Mouse (Mus musculus): ENCODE data around the gene AC141477.1. TPM values are rescaled to one million over a fixed set of nuclear protein-coding genes. Genes with fewer than 3 reads are reported as not detected.

Gene AC141477.1
- total and polyA plus RNA-seq, 2 experiments from 2014 or later, result not detected

DNA sequence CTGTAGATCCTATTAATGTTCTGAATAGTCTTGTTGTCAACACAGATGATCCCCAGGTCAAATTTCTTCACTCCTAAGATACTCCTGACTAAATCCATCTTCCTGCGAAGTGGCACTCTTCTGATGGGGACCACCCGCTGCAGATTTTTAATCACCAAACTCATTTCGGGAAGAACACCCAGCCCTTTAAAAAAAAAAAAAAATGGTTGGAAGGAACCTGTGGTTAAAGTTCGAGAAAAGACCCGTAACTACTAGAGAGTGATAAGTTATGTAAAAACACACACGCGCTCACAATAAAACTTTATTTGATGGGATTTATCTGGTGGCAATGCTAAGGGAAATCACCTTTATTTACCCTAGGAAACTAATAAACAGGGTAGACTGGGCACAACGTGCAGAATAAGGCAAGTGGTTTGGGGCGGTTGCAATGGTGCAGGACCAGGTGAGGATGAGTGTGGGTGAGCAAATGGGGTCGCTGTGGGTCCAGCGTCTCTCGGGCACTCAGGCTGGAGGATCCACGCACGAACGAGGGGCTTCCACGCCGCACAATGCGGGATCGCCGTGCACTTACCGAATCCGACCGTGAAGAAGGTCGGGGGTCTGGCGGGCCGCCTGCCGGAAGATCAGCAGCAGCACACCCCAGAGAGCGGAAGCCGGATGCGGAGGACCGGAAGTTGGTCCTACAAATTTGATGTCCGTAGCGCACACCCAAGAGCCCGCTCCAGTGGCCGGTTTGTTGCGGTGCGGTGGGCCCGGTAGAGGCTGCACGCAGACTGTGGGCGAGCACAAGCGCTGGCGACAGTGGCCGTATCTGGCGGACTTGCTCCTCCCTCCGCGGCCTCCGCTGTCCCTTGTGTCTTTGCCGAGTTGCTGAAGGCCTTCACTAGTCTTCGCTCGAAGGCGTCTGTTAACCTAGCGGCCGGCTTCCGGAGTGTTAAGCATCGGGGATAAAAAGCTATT, 28.2 kb upstream of the AC141477.1 start, which contains the start of the genes Mcm3ap and Ybey:
Mcm3ap (plus strand) TSS at position 725 of the 960 bp plus-strand sequence.
Ybey (minus strand) TSS at position 912 of the 960 bp plus-strand sequence.
- Histone ChIP-seq H3K4me3 (ENCODE audit: low read length) (peak within 1 kb of the TSS; percentile 79), H3K4me2 (ENCODE audit: low read depth, low read length) (peak within 1 kb of the TSS; percentile 70), H3K36me3 (ENCODE audit: insufficient read depth, low read length) (peaks cover 16% of the 10 kb centered on the region), H3K4me1 (ENCODE audit: insufficient read depth, low read length) (peaks cover 6% of the 10 kb centered on the region; the same call in 1 of the 2 replicates), H3K27ac (peak within 1 kb of the TSS; percentile 82), H3K9me3 (ENCODE audit: low read length) (no peaks in the 10 kb centered on the region), H3K27me3 (ENCODE audit: insufficient read depth, low read length) (no peaks in the 10 kb centered on the region), H3K9ac (replicated peaks; ENCODE audit: low read length) (peak within 1 kb of the TSS; percentile 87)
- 2% methylated on average over 55 of the region's 55 CpGs for WGBS
- TF ChIP-seq CTCF (IDR thresholded peaks at IDR 0.05; ENCODE audit: low read depth), result peak; percentile 67
- DNase-seq (ENCODE audit: low spot score), result peak; percentile 95
- ATAC-seq, result peak; percentile 99

DNA sequence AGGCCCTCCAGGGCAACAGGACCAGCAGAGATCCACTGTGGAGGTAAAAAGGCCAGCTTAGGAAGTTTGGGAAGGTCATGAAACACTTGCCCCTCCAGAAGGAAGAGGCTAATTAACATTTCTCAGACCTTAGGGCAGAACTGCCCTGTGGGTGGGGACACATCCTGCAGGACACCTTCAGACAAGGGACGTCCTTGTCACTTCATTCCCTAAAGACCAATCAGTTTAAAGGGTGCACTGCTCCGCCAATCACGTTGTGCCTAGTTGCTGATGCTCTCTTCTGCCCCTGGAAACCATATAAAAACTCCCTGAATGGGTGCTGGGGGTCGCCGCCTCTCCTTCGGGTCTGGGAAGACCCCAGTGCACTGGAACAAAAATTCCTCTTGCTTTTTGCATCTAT, 22.5 kb upstream of the AC141477.1 start:
- Histone ChIP-seq H3K4me3 (ENCODE audit: low read length) (no peak overlapping the region), H3K9me3 (ENCODE audit: low read length) (0 out of 2 replicates have a peak, but pooled peaks cover 2% of the 10 kb centered on the region), H3K27ac (no peak overlapping the region), H3K36me3 (ENCODE audit: insufficient read depth, low read length) (no peaks in the 10 kb centered on the region), H3K27me3 (ENCODE audit: insufficient read depth, low read length) (no peaks in the 10 kb centered on the region), H3K9ac (replicated peaks; ENCODE audit: low read length) (no peak overlapping the region), H3K4me1 (ENCODE audit: insufficient read depth, low read length) (peaks cover under 1% of the 10 kb centered on the region; the same call in 1 of the 2 replicates), H3K4me2 (ENCODE audit: low read depth, low read length) (no peak overlapping the region)
- no peak for TF ChIP-seq CTCF (IDR thresholded peaks at IDR 0.05; ENCODE audit: low read depth)
- DNase-seq (ENCODE audit: low spot score) (no peak), ATAC-seq (no peak)
- WGBS, result 88% methylated on average over 6 of the region's 6 CpGs

GRCm38 (mm10) chr10:76462312-76462711, 22.1 kb upstream of the AC141477.1 start:
- DNase-seq (ENCODE audit: low spot score), result no peak

GRCm38 (mm10) chr10:76461255-76461654, 21.0 kb upstream of the AC141477.1 start:
- DNase-seq (ENCODE audit: low spot score) (no peak), ATAC-seq (no peak)
- 80% methylated on average over 1 of the region's 1 CpGs for WGBS
- Histone ChIP-seq H3K27ac (no peak overlapping the region), H3K9me3 (ENCODE audit: low read length) (0 out of 2 replicates have a peak, but pooled peaks cover 2% of the 10 kb centered on the region), H3K36me3 (ENCODE audit: insufficient read depth, low read length) (no peaks in the 10 kb centered on the region), H3K27me3 (ENCODE audit: insufficient read depth, low read length) (no peaks in the 10 kb centered on the region), H3K9ac (replicated peaks; ENCODE audit: low read length) (no peak overlapping the region), H3K4me2 (ENCODE audit: low read depth, low read length) (no peak overlapping the region), H3K4me1 (ENCODE audit: insufficient read depth, low read length) (no peaks in the 10 kb centered on the region), H3K4me3 (ENCODE audit: low read length) (no peak overlapping the region)
- no peak for TF ChIP-seq CTCF (IDR thresholded peaks at IDR 0.05; ENCODE audit: low read depth)

More at GRCm38 (mm10) chr10:76462312-76462711, 22.1 kb upstream of the AC141477.1 start:
- Histone ChIP-seq H3K4me1 (ENCODE audit: insufficient read depth, low read length) (no peaks in the 10 kb centered on the region), H3K4me2 (ENCODE audit: low read depth, low read length) (no peak overlapping the region), H3K9me3 (ENCODE audit: low read length) (0 out of 2 replicates have a peak, but pooled peaks cover 2% of the 10 kb centered on the region), H3K27me3 (ENCODE audit: insufficient read depth, low read length) (no peaks in the 10 kb centered on the region), H3K27ac (no peak overlapping the region), H3K36me3 (ENCODE audit: insufficient read depth, low read length) (no peaks in the 10 kb centered on the region), H3K9ac (replicated peaks; ENCODE audit: low read length) (no peak overlapping the region), H3K4me3 (ENCODE audit: low read length) (no peak overlapping the region)
- no peak for ATAC-seq
- no peak for TF ChIP-seq CTCF (IDR thresholded peaks at IDR 0.05; ENCODE audit: low read depth)
- WGBS, result 91% methylated on average over 7 of the region's 7 CpGs

DNA sequence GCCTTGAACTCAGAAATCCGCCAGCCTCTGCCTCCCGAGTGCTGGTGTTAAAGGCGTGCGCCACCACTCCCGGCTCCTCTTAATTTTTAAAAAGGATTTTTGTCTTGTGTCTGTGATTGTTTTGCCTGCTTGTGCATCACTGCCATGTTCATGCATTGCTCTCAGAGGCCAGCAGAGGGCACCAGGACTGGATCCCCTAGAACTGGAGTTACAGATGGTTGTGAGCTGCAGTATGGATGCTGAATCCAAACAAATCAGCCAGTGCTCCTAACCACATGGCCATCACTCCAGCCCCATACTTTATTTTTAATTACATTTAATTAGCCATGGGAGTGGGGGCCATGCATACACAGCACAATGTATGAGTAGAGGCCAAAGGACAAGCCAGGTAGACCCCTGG, 15.0 kb upstream of the AC141477.1 start:
- H3K4me2 ChIP-seq (ENCODE audit: low read depth, low read length), result no peak overlapping the region
- no peaks in the 10 kb centered on the region for H3K4me1 ChIP-seq (ENCODE audit: insufficient read depth, low read length)
- no peaks in the 10 kb centered on the region for H3K9me3 ChIP-seq (ENCODE audit: low read length)
- DNase-seq (ENCODE audit: low spot score) (peak; percentile 74), ATAC-seq (no peak)
- H3K27me3 ChIP-seq (ENCODE audit: insufficient read depth, low read length), result no peaks in the 10 kb centered on the region
- no peaks in the 10 kb centered on the region for H3K36me3 ChIP-seq (ENCODE audit: insufficient read depth, low read length)
- no peak overlapping the region for H3K27ac ChIP-seq
- no peak overlapping the region for H3K4me3 ChIP-seq (ENCODE audit: low read length)
- WGBS, result 49% methylated on average over 5 of the region's 5 CpGs
- TF ChIP-seq CTCF (IDR thresholded peaks at IDR 0.05; ENCODE audit: low read depth), result peak; percentile 82
- H3K9ac ChIP-seq (replicated peaks; ENCODE audit: low read length), result no peak overlapping the region

- H3K27ac ChIP-seq, result no peak within 1 kb of the TSS
- no peak within 1 kb of the TSS for H3K4me2 ChIP-seq (ENCODE audit: low read depth, low read length)
- H3K36me3 ChIP-seq (ENCODE audit: insufficient read depth, low read length), result no peaks in the 10 kb centered on the region
- no peaks in the 10 kb centered on the region for H3K9me3 ChIP-seq (ENCODE audit: low read length)
- TF ChIP-seq CTCF (IDR thresholded peaks at IDR 0.05; ENCODE audit: low read depth), result no peak
- WGBS, result 61% methylated on average over 5 of the region's 5 CpGs
- no peaks in the 10 kb centered on the region for H3K4me1 ChIP-seq (ENCODE audit: insufficient read depth, low read length)
- DNase-seq (ENCODE audit: low spot score) (no peak), ATAC-seq (no peak)
- H3K4me3 ChIP-seq (ENCODE audit: low read length), result no peak within 1 kb of the TSS
- no peak within 1 kb of the TSS for H3K9ac ChIP-seq (replicated peaks; ENCODE audit: low read length)
- H3K27me3 ChIP-seq (ENCODE audit: insufficient read depth, low read length), result no peaks in the 10 kb centered on the region
These were observed 8.6 kb upstream of the AC141477.1 start, which contains the start of gene 2610028H24Rik for GRCm38 (mm10) chr10:76448851-76449250. 2610028H24Rik (plus strand) TSS chr10:76449081.

Measured in hindbrain, postnatal 0 days (tissue).